Mouse (Mus musculus) left cerebral cortex, postnatal 14 days (tissue): ENCODE data around the gene Ctnnb1. TPM values are rescaled to one million over a fixed set of nuclear protein-coding genes. Genes with fewer than 3 reads are reported as not detected.
"Not testable (repeated sequence)": the region's sequence is repeated elsewhere in the genome, so short reads cannot be mapped to it uniquely, and the experiment has no call there.

Experiments
- DNase-seq, 2 experiments: peaks; one replicate each; pipeline ENCODE4 v3.0.0; 2021 to 2022; ENCODE audit warnings: low spot score in 2 of 2, mixed read lengths in 1 of 2
- intact Hi-C: fragments of 180-260 bp; cut with DNase I; formaldehyde crosslinking; loops from one replicate; pipeline ENCODE4 v1.15.1; 2025
- long read RNA-seq, 2 experiments: library from polyadenylated mRNA; stranded (forward); transcript quantifications; one replicate each; pipeline ENCODE4 v2.0.0; 2021
- total RNA-seq, 2 experiments: library from RNA; stranded (reverse); gene quantifications; 2 replicates each; pipeline ENCODE4 v1.2.3; 2021

Ctnnb1 gene
- total RNA-seq: 100 to 1,000 TPM; 615 to 674 TPM
- long read RNA-seq, experiment 1, transcript Ctnnb1-215 (1 exons, 1,292 nt): minor isoform, 14 of 178 reads
- long read RNA-seq, experiment 1, transcript Ctnnb1-201 (15 exons, 3,623 nt): major isoform, 102 of 178 reads
- long read RNA-seq, experiment 1, partial matches to known transcripts: 44 of 178 reads
- long read RNA-seq, experiment 1, other reads (novel, unspliced or antisense): 17 of 178 reads
- long read RNA-seq, experiment 2, transcript Ctnnb1-215 (1 exons, 1,292 nt): minor isoform, 6 of 140 reads
- long read RNA-seq, experiment 2, transcript Ctnnb1-201 (15 exons, 3,623 nt): major isoform, 82 of 140 reads
- long read RNA-seq, experiment 2, partial matches to known transcripts: 38 of 140 reads
- long read RNA-seq, experiment 2, other reads (novel, unspliced or antisense): 14 of 140 reads

DNA sequence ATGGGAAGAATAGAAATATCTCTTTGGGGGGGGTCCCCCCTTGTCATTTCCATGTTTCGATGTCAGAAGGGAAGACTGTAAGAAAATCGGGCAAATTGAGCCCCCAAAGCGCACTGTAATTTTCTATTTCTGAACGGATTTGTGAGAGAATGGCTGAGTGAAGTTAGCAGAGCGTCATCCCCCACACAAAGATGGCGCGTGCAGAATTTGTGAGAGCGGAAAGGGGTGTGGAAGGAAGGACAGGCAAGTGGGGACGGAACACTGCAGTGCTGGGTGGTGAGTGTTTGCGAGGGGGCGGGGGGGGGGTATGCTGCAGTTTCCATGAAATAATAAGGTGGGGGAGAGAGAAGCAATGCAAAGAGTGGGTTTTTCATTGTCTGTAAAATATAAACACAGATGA lies at the start of gene Ctnnb1:
TSS of gene Ctnnb1 (plus strand) at position 136 of the 400 bp plus-strand sequence.
- intact Hi-C loops: loop anchor here (5.0 kb wide), 1 partner anchor 47 kb away; no protein-coding TSS in a partner anchor
- no peak for DNase-seq

DNA sequence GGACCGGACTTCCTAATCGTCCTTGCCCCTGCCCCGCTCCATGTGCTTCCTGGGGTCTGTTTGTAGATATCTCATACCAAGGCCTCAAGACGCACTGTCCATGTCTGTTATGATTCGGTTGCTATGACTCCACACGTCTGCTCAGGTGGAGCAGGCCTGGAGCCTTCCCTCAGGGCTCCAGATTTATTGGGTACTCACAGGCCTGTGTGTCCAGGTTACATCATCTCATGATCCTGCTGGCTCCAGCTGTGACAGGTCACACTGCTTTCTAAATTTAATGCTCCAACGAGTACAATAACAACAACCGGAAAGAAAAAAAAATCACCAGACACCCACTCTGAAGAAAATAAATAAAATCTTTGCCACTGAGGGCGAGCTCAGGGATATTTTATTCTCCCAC lies 48.7 kb upstream of the Ctnnb1 start:
- no peak for DNase-seq
- intact Hi-C loops: loop anchor here (5.0 kb wide), 1 partner anchor 47 kb away; the partner anchor contains the start of gene Ctnnb1

DNA sequence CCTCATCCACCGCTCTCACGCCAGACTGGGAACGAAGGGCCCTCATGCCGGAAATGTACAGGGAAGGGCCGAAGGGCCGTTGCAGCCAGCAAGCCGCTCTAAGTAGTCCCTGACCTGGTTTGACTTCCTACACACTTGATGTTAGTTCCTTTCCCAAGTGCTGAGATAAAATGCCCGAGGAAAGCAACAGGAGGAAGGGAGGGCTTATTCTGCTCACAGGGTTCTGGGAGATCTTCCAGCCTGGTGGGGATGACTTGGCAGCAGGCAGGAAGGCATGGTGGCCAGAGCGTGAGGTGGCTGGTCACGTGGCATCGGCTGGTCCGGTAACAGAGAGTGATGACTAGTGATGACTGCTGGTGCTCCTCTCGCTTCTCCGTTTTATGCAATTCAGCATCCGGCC lies 47.9 kb upstream of the Ctnnb1 start:
- intact Hi-C loops: loop anchor here (5.0 kb wide), 1 partner anchor 46 kb away; the partner anchor contains the start of gene Ctnnb1
- no peak for DNase-seq

DNA sequence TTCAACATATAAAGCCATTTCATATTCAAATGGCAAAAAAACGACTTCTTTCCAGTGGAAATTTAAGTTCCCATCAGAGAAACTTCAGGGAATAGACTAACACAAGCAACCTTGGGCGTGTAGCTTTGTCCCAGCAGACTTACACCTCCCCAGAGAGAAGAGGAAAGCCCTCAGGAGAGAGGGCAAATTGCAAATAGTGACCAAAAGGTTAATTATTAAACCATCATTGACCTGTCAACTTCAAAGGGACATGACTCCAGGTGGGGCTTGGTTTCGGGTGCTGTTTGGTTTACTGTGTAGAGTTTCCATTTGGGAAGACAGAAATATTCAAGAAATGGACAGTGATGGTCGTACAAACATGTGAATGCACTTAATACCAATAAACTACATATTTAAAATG lies 47.2 kb upstream of the Ctnnb1 start:
- DNase-seq: no peak
- intact Hi-C loops: loop anchor here (5.0 kb wide), 1 partner anchor 45 kb away; the partner anchor contains the start of gene Ctnnb1

DNA sequence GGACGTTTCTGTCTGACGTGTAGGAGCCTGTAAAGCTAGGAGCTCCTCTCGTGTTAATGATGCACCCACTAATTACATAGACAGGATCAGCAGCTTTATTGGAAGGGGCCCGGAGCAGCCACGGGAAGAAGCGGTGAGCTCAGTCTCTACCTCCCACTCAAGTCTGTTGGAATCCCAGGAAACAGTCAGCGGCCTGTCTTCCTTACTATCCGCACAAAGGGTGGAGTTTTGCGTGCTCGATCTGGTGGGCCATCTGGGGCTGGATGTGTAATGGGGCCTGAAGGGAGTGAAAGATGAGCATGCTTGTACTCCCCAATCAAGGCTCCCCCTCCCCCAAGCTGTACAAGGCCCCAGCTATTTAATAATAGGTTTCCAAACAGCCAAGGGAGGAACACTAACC lies 44.3 kb upstream of the Ctnnb1 start:
- intact Hi-C loops: loop anchor here (5.0 kb wide), 1 partner anchor 43 kb away; the partner anchor contains the start of gene Ctnnb1
- DNase-seq: peak; percentile 15 to 54

DNA sequence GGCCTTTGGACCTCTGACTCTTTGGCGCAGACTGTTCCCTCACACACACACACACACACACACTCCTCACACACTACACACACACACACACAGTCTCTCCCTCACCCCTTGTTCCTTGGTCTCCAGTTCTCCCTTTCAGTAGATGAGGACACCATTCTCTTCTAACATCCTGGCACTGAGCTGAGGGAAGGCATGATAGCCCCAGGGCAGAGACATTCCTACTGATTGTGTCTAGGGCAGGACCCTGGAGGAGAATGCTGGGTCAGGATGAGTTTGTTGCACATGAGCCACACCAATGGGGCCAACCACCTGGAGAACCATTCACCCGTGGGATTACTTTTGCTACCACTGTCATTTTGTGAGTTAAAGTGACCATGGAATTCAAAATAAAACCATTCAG lies 41.4 kb upstream of the Ctnnb1 start:
- DNase-seq: no peak
- intact Hi-C loops: no loop called here

DNA sequence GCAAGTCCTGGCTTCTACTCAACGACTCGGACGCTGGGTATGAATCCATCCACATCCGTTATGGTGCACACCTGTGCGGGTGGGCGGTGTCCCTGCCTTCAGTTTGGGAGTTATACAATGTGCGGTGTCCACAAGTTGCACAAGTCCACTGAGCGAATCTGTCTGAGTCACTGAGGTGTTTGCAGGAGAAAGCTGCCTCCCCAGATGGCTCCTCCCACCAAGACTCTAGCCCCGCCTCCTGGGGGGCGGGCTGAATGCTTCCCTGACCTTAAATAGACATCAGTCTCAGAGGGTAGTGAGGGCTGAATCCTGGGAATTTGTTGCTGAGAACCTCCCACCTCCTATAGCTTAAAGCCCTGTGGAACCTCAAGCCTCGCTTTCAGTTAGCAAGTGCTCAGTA lies 35.6 kb upstream of the Ctnnb1 start:
- DNase-seq: no peak
- intact Hi-C loops: no loop called here

DNA sequence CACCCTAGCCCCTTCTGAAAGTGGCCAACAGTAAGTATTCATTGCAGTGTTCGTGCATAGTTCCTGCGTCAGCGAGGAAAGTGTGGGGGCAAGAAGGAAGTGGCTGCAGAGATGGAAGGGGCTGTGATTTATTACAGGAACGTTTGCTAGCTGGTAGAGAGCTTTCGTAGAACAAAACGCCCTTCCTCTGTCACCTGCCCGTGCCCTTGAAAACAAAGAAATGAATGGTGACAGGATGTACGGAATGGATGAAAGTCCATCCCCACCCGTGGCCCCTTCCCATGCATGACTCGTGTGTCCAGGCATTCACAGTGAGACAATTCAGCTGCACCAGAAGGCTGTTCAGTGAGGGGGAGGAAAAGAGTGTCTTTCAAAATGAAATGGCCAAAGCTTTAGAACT lies 35.0 kb upstream of the Ctnnb1 start:
- intact Hi-C loops: no loop called here
- no peak for DNase-seq

DNA sequence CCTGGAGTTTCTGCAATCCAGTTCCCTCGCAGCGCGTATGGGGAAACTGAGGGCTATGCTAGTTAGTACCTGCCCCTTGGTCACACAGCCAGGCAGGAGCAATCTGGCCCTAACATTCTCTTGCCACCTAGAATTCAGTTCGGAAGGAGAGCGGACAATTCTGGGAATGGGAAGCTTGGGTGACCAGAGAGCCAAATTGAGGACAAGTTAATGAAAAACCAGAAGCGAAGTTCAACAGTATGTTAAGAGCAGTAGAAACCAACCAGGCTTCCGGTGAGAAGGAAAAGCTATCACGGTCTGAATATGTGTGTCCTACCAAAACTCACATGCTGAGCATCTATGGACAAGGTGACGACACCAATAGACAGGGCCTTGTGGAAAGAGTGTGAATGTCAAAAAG lies 34.6 kb upstream of the Ctnnb1 start:
- no peak for DNase-seq
- intact Hi-C loops: no loop called here

DNA sequence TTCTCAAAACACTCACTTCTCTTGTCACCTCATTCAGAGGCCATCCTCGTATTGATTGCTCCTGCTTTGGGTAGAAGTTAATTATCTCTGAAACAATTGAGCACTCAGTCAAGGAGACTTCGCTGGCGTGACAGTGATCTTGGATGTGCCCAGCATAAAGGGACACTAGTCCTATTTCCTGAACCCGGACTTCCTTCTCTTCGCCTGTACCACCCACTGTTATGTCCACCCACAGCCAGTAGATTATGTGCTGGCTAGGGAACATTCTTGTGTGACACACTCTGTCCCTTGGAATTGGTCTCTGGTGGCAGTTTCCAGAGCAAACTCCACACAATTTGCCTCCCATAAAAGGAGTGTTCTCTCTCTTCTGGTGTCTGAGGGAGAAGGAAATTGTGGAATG lies 32.5 kb upstream of the Ctnnb1 start:
- no peak for DNase-seq
- intact Hi-C loops: no loop called here

DNA sequence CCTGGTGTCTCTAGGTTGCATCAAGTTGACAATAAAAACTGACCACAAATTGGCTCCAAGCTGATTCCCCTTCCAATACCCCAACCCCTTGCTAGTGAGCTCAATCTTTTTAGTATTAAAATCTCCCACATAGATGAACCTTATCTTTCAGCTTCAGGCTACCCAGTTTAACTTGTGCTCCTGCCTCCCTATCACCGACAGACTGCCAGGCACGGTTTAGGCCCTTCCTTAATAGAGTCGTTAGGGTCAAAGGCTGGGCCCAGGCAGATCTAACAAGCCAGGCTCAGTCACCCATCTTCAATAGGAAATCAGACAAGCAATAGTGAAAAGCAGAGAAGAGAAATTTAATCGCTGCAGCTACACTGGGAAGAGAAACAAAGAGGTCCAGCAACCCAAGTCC lies 31.7 kb upstream of the Ctnnb1 start:
- no peak for DNase-seq
- intact Hi-C loops: no loop called here

DNA sequence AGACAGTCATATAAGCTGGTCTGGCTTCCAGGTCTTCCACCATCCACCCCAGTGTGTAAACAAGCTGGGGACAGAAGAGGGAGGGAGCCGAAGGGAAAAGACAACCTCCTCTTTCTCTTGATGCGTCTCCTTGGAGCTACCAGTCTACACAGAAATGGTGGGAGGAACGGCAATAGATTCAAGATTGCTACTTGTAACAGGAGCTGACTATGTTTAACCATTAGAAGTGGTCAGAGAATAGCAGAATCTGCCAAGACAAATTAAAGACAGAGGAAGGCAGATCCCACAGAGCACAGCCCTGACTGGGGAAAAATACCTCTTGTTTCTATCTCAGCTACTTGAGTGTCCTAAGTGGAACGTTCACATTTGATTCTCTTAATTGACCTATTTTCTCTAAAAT lies 29.2 kb upstream of the Ctnnb1 start:
- DNase-seq: no peak
- intact Hi-C loops: no loop called here

DNA sequence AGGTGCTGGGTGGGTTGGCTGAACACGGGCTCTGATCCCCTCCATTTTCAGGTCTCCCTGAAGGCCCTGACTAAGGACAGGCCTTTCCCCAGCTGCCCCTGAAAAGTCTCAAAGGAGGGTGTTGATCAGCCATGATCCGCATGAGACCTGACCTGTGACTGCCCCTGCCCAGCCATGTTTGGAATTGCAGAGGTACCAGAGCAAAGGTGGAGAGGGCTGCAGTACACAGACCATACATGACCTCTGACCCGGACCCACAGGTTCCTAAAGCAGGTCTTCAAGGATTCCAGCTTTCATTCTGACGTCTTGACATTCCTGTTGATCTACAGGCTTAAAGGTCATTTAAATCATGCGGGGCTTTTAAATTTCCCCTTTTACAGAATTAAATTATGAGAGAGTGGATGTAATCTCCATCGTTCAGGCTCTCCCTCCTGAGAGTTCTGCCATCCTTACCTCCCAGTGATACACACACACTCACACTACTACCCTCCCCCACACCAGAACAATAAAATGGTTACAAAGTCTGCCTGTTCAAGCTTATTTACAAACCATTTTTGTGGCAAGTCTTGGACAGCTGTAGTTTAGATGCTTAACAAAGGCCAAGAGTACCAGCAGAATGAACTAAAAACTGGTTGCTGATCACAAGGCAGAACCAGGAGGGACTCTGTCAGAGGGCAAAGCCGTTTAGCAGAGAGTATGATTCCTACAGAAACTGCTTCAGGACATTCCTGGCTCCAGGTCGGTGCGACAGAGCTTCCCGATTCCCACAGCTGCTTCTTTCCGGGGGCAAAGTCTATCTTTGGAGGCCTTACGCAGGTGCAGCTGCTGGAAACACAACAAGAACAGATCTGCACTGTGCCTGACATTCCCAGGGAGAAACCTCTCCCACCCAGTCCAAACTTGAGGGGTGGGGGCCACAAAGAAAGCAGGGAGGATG lies 28.4 kb upstream of the Ctnnb1 start:
- intact Hi-C loops: no loop called here
- DNase-seq: no peak

DNA sequence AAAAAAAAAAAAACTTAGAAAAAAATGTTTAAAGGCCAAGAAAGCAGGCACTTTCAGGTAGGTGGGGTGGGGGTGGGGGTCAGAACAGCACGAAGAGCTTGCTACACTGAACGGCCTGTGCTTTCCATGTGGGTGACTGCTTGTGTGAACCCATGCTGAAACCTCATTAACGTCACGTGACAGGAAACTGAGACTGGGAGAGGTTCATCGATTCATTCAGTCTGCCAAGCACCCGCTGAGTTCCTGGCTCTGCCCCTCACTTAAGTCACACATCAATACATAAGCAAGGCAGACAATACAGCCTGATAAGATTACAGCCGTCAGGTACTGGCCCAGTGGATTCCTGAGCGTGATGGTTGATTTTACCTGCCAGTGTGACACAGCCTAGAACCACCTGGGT lies 26.5 kb upstream of the Ctnnb1 start:
- intact Hi-C loops: no loop called here
- DNase-seq: no peak

DNA sequence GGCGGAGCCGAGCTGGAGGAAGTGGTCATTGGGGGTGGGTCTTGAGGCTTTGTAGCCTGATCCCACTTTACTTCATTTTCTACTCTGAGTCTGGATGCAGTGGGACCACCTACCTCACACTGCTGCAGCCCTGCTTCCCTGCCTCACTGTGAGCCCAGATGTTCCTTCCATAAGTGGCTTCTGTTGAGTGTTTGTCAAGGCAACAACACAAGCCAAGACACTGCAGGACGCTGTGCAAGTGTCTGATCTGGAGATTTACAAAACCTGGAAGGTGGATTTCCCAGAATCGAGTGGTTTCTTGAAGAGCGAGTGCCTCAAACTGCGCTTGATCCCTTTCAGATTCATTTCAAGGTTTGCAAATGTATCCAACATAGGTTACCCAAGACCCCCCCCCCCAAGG lies 20.6 kb upstream of the Ctnnb1 start:
- intact Hi-C loops: no loop called here
- DNase-seq: no peak

DNA sequence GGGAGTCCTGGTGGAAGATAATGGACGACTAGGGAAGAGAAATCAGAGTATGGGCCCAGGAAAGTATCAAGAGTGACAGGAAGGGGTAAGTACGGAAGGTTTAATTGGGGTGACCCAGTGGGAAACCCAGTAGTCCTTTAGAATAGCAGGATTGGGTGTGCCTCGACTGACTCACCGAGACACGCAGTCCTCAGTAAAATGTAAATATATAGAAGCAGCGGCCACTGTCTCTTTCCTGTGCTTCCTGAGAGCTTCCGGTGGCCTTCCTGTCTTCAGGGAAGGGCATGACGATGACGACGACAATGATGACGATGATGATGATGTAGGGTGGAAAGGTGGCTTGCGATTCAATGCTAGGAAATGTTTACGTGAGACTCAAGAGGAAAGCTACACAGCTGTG lies 15.9 kb upstream of the Ctnnb1 start:
- DNase-seq: no peak
- intact Hi-C loops: no loop called here

DNA sequence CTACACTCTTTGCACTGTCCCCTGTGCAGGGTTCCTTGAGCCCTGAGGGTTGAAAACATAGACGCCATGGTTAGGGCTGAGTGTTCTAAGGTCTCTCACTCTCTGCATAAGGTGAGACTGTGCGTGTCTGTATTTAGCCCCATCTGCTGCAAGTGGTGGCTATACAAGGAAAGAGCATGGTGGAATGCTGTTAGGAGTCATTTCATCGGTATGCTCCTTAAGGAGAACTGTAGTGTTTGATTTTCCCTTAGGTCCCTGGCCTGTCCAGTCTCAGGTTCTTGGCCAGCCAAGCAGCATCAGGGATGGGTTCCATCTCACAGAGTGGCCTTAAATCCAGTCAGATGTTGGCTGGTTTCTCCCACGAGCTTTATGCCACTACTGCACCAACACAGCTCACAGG lies 14.6 kb upstream of the Ctnnb1 start:
- intact Hi-C loops: no loop called here
- no peak for DNase-seq

DNA sequence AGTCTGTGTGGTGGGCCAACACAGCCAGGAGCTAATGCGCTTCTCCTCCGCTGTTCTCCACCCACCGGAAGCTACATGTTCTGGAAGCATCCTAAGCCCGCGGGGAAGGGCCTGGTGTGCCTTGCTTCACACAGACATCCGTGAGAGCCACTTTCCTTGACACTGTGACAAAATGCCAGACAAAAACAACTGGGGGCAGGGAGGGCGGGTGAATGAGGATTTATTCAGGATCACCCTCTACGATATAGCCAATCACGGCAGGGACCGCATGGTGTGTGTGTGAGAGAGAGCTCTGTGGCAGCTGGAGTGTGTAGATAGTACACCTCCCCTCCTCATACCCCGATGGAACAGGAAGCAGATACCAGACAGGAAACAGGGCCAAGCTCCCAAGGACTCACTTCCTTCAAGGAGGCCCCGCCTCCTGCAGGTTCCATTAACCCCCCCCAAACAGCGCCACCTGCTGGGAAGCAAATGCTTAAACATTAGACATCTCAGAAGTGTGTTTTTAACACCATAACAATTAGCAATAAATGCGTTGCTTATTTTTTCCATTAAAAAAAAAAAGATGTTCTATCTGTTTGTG lies 14.0 kb upstream of the Ctnnb1 start:
- no peak for DNase-seq
- intact Hi-C loops: no loop called here

DNA sequence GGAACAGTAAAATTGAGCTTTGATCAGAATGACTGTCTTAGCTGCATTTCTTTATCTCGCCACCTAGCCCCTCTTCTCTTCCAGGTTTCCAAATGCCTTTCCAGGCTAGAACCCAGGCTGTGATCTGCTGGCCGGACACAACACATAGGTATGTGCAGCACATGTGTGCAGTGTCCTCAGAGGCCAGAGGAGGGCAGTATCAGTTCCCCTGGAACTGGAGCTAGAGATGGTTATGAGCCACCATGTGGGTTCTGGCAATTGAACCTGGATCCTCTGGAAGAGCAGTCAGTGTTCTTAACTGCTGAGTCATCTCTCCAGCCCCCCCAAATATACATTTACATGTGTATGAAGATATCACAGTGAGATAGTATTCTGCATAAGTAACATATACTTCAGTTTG lies 11.4 kb upstream of the Ctnnb1 start:
- intact Hi-C loops, DNase-seq: not testable (repeated sequence)

DNA sequence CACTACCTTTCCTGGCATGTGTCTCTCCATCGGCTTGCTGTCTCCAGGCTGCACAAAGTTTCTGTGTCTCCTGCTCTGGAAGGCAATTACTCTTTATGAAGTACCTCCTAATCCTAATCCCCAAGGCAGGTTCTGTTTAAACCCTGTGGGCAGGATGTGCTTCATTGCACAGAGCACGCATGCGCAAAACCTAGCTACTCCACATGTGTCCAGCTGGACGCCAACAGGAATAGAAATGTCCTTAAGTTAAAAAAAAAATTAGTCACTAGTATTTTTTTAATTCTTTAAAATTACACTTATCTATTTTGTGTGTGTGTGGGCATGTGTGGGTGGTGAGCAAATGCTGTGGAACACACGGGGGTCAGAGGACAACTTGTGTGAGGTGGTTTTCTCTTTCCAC lies 10.8 kb upstream of the Ctnnb1 start:
- DNase-seq: no peak
- intact Hi-C loops: no loop called here
